Mouse (Mus musculus): Measurements from ENCODE around the gene 1700034J05Rik. TPM values are rescaled to one million over a fixed set of nuclear protein-coding genes. Genes with fewer than 3 reads are reported as not detected.

The 1700034J05Rik gene
- total RNA-seq, 2 experiments from 2014 or later = not detected

DNA sequence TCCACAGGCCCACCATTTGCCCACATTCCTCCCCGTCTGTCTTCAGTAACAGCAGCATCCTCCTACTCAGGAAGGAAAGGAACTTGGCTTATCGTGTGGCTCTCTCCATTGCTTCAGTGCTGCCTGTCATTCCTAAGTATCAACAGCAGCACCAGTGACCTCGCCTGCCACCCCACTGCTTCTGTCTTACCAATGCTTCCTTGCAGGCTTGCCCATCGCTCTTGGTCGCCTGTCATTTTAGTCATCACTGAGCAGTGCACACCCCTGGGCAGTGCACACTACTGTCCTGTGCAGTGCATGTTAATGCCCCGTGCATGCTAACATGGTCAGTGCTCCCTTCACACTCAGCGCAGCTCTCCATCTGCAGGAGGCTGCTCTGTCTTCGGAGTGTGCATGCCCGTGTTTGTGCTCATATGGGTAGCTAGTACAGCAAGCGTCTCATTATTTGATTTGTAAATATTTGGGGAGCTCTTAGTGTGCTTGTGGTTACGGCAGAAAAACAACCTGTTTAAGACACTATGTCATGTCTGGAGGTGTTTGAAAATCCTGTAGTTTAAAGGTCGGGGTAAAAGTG is 12.3 kb upstream of the 1700034J05Rik start:
- no peak for ATAC-seq (replicated peaks; ENCODE audit: low FRiP score, low TSS enrichment, poor library complexity, severe bottlenecking)

DNA sequence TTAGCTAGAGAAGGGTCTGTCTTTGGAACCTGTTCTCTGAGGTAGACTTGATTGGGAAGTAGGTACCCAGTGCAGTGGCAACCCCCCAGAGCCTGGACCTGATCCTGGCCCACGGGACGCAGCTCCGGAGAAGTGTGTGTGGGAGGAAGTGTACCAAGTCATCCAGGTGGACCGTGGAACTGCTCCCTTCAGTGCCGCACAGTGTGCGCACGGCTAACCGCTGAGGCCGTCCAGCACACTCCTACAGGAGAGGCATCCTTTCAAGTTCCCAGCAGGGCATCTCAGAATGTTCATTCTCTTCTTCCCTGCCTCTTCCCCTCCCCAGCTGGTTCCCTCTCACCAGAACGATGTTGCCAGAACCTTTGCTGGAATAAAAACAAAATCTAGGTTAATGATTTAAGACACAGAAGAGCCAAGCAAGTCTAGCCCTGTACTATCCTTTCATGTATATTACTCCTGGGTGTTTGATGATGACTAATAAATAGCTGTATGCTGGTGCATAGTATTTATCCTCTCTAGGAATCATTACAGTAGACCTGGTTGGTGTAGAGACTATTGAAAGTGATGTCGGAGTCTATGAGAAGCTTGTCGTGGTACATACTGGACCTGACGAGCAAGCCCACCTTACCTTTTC is 11.0 kb upstream of the 1700034J05Rik start:
- ATAC-seq (replicated peaks; ENCODE audit: low FRiP score, low TSS enrichment, poor library complexity, severe bottlenecking) = no peak

- no peak for ATAC-seq (replicated peaks; ENCODE audit: low FRiP score, low TSS enrichment, poor library complexity, severe bottlenecking)
Observed at GRCm38 (mm10) chr6:146963396-146964150, 9.4 kb upstream of the 1700034J05Rik start.

GRCm38 (mm10) chr6:146961832-146962481 is 7.7 kb upstream of the 1700034J05Rik start:
- peak; percentile 80 for ATAC-seq (replicated peaks; ENCODE audit: low FRiP score, low TSS enrichment, poor library complexity, severe bottlenecking)

DNA sequence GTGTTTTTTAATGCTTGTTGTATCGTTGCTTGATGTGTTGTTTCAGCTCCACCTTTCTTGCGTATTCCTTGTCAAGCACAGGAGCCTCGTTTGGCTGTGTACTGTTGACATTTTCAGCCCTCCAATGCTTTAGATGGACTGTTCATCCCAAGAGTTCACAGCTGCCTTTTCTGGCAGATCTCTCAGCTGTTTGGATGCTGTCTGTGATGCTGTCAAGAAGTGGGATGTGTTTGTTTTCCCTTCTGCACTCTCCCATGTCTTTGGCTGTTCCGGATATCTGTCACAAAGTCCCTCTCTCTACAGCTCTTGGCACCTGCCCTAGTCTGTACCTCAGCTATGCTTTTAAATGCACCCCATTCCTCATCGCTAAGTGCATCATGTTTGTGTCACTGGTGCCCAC is 6.7 kb upstream of the 1700034J05Rik start:
- ATAC-seq (replicated peaks; ENCODE audit: low FRiP score, low TSS enrichment, poor library complexity, severe bottlenecking) = no peak

DNA sequence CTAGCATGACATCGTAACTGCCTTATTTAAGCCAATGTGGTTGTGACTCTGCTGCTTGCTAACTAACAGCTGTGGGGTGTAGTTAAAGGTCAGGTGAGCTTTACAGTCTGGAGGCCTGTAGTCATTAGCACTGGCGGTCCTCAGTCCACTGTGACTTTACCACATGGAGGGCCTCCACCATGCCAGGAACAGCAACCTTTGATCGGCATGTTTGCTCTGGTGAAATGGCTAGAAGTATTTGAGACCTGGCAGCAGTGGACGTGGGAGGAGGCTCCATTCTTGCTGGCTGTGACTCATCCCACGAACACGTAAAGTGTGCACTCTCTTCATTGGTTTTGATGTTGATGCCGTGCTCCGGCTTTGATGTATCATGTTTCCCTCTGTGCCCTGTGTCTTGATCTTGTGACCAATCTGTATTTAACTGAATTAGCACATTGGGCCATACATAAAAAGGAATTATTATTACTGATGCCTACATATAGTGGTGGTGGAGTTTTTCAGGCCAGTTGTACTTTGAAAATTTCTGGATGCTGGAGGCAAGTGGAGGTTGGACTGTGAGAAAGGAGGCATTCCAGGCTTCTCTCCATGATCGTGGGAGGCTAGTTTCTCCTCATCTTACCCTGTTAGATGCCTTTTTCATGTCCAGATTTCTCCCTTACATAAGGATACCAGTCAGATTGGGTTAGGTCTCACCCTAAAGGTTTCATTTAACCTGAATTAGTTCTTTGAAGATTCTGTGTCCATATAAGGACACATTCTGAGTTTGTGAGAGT is 5.9 kb upstream of the 1700034J05Rik start:
- no peak for ATAC-seq (replicated peaks; ENCODE audit: low FRiP score, low TSS enrichment, poor library complexity, severe bottlenecking)

DNA sequence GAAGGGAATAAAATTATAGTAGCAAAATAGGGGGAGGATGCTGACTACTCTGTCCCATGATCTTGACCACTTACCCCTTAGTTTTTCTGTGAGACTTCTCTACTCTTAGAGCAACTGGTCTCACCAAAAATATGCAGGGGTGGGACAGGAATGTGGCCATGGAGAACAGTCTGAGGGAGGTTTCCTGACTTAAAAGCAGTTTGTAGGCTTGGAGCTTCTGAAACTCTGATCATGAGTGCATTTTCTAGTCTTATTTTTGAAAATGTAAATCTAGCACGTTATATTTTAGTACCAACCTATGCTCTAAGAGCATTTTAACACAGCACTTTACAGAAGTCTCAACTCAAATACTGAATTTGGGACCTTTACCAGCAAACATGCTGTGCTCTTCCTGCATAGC is 4.5 kb upstream of the 1700034J05Rik start:
- ATAC-seq (replicated peaks; ENCODE audit: low FRiP score, low TSS enrichment, poor library complexity, severe bottlenecking) = no peak

GRCm38 (mm10) chr6:146956961-146957360 is 2.7 kb upstream of the 1700034J05Rik start:
- no peak for ATAC-seq (replicated peaks; ENCODE audit: low FRiP score, low TSS enrichment, poor library complexity, severe bottlenecking)

DNA sequence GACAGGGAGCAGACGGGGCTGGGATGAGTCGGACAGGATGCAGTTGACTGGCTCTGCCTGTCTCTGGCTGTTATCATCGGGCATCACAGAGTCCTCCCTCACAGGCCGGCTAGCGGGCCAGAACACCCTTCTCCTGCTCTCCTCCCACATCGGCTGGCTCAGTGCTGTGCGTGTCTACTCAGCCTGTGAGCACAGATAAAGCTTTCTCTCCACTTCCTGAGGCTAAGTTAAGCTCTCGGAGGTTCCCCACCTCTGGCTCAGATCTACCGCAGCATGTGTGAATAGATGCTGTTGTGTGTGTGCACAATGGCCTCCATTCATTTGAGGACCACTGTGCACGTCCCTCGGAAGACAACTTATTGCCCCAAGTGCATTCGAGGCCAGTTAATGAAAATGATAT is 1.7 kb upstream of the 1700034J05Rik start:
- peak; percentile 99 for ATAC-seq (replicated peaks; ENCODE audit: low FRiP score, low TSS enrichment, poor library complexity, severe bottlenecking)

- peak; percentile 42 for ATAC-seq (replicated peaks; ENCODE audit: low FRiP score, low TSS enrichment, poor library complexity, severe bottlenecking)
Observed at GRCm38 (mm10) chr6:146955475-146955874, 1.3 kb upstream of the 1700034J05Rik start.

DNA sequence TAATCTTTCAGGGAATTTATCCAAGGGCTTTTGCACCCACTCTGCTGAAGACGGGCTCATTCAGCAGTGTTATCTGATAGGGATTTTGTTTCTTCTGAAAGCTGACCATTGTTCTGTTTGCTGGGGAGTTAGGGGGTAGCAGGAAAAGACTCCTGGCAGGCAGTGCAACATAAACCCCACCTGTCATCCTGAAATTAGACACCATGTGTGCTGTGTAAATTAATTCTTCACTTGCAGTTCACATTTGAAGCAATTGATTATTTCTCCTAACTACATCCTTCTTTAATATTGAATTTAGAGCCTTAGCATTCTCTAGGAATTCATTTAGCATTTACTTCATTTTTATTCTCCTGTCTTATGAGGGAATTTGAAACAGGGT is 3.8 kb downstream of the 1700034J05Rik start:
- ATAC-seq (replicated peaks; ENCODE audit: low FRiP score, low TSS enrichment, poor library complexity, severe bottlenecking) = no peak

GRCm38 (mm10) chr6:146949682-146950453 is 4.4 kb downstream of the 1700034J05Rik start:
- ATAC-seq (replicated peaks; ENCODE audit: low FRiP score, low TSS enrichment, poor library complexity, severe bottlenecking) = peak; percentile 45; the same call in 1 of the 2 replicates

DNA sequence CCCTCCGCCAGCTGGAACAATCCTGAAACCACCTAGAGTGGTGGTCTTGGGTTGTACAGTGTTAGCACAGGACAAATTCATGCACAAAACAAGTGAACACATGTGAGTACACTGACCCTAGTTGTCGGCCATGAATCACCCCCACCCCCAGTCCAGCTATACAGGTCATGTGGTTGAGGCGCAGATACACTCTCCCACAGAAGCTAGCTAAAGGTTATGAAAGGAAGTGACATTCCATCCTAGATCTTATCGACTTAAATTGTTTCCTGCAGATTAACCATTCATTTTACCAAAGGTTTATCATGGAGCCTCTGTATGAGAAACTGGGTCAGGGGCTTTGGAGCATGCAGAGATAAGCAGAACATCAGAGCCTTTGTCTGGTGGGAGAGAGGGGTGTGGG is 7.0 kb downstream of the 1700034J05Rik start:
- no peak for ATAC-seq (replicated peaks; ENCODE audit: low FRiP score, low TSS enrichment, poor library complexity, severe bottlenecking)

- ATAC-seq (replicated peaks; ENCODE audit: low FRiP score, low TSS enrichment, poor library complexity, severe bottlenecking) = peak; percentile 43
Observed at GRCm38 (mm10) chr6:146946327-146947029, 7.7 kb downstream of the 1700034J05Rik start.

DNA sequence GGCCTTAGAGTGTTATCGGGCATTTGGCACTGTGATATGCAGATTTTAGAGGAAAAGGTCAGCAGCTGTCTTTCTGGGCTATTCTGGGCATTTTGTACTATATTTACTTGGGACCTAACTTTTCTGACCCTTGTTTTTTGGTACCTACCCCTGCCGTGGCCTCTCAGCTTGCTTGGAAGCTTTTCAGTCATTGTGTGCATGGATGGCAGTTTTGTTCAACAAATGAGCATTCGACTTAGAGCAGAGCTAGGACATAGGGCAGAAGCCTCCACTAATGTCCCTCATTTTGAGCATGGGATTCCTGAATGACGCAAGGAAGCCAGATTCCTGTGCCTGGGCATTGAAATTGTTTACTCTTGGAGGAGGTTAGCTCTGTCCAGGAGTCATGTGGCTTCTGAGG is 9.4 kb downstream of the 1700034J05Rik start:
- no peak for ATAC-seq (replicated peaks; ENCODE audit: low FRiP score, low TSS enrichment, poor library complexity, severe bottlenecking)

GRCm38 (mm10) chr6:146944009-146944408 is 10.2 kb downstream of the 1700034J05Rik start:
- no peak for ATAC-seq (replicated peaks; ENCODE audit: low FRiP score, low TSS enrichment, poor library complexity, severe bottlenecking)

DNA sequence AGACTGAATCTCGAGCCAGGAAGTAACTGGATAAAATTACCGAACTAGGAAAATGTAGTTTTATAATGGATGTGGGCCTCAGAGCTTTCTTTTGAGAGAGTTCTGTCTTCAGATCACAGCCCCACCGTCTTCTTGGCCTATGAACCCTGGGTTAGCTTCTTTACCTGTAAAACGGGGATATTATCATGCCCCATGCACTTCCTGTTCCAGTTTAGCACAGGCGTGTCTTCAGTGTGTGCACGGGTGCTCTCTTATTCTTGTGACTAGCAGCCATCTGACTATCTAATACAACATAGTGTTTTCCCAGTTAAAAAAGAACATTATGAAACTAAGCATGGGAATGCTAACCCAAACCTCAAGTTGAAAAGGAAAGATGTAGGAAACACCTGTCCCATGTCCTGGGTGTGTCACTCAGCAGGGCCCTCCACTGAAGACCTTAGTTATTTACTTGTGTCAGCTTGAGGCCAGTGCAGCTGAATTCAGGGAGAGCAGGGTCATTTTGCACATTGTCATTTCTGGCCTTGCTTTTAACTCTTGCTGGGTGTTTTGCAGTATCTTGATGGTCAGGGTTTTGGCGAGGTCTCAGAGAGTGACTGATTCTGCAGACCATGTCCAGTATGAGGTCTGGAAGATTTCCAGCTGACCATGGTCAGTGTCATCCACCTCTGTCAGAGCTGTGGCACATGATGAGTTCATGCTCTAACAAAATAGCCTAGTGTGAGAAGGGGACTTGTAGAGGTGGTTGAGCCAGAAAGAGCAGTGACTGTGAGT is 12.5 kb downstream of the 1700034J05Rik start:
- ATAC-seq (replicated peaks; ENCODE audit: low FRiP score, low TSS enrichment, poor library complexity, severe bottlenecking) = no peak

DNA sequence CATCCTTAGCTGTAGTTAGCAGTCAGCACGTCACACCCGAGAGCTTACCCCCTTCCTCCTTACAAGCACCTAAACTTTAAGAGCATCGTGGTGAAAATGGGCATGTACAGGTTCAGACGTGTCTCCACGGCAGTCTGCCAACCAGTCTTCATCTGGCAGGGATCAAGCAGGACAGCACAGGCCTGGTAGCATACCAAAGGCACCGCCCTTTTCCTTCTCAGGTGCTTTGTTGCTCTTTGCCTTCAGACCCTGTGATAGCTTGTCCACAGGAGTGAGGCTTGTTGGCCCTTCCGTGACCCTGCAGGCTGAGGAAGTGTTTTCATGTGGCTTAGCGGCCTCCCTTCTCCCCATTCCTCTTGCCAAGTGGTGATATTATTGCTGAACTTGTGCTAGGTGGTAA is 15.2 kb downstream of the 1700034J05Rik start:
- ATAC-seq (replicated peaks; ENCODE audit: low FRiP score, low TSS enrichment, poor library complexity, severe bottlenecking) = no peak

Data from megakaryocyte-erythroid progenitor cell, adult 5-6 weeks (primary cell).